Mouse (Mus musculus) CD8-positive naive resting alpha-beta T cell, adult 57 days (primary cell): ENCODE data around the gene Tmem52. TPM values are rescaled to one million over a fixed set of nuclear protein-coding genes. Genes with fewer than 3 reads are reported as not detected.

Source experiments
- total RNA-seq: library from RNA; stranded (reverse); gene quantifications from one replicate; pipeline ENCODE4 v1.2.4, GENCODE M21; 2023

Gene Tmem52
- not detected for total RNA-seq

DNA sequence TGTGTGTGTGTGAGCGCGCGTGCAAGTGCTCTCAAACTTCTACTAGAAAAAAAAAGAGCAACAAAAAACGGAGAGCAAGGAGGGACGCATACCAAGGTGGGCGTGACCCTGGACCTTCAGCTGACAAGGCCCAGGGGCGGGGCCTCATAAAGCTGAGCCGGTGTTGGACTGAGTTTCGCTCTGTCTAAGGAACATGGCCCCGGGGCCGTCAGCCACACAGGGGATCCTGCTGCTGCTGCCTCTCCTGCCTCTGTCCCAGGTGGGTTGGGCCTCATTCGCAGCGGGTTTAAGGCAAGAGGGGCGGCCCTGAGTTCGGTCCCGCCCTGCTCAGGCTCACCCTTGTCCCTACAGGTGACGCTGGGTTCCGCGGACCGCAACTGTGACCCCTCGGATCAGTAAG is at the start of gene Tmem52:
Tmem52 (plus strand) TSS at position 163 of the 400 bp plus-strand sequence.

DNA sequence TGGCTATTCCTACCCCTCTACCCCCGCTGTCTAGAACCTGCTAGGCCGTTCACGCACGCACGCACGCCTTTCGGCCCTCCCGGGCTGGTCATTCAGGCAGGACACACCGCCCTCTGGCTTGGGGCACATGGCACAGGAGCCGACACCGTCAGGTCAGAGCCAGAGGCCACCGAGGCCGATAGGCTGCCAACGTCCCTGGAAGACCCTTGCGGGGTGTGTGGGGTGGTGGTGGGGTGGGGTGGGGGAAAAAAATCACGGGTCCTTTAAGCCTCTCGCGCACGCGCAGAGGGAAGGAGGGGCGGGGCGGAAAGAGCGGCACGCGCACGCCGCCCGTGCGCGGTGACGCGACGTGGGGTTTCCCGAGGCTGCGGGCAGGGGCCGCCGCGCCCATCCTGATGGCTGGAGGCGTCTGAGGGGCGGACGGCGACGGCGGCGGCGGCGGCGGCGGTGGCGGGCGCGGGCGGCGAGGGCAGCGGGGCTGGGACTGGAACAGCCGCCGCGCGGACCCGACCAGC is 22.1 kb downstream of the Tmem52 start, which contains the start of gene Gnb1:
Gnb1 (plus strand) TSS at position 372 of the 515 bp plus-strand sequence.

Other genes starting within 250 kb of the Tmem52 start
- 109 TPM for gene Ski, start 246.5 kb upstream of the Tmem52 start, total RNA-seq
- 43.8 TPM for gene Faap20, start 219.3 kb upstream of the Tmem52 start, total RNA-seq
- 36.0 TPM for gene Prkcz, start 107.8 kb upstream of the Tmem52 start, total RNA-seq
- not detected for gene Gabrd, start 71.0 kb upstream of the Tmem52 start, total RNA-seq
- 1.3 TPM for gene Cfap74, start 59.9 kb upstream of the Tmem52 start, total RNA-seq
- 238 TPM for gene Gnb1, start 22.2 kb downstream of the Tmem52 start, total RNA-seq
- gene Nadk, start 93.3 kb downstream of the Tmem52 start, total RNA-seq = 49.7 TPM
- gene Slc35e2, start 132.3 kb downstream of the Tmem52 start, total RNA-seq = 32.1 TPM
- 173 TPM for gene Cdk11b, start 155.7 kb downstream of the Tmem52 start, total RNA-seq
- not detected for gene Gm10563, start 176.3 kb downstream of the Tmem52 start, total RNA-seq
- not detected for gene Mmp23, start 184.3 kb downstream of the Tmem52 start, total RNA-seq
- gene Mib2, start 200.1 kb downstream of the Tmem52 start, total RNA-seq = 43.4 TPM
- 6.3 TPM for gene Fndc10, start 225.2 kb downstream of the Tmem52 start, total RNA-seq
- gene Ssu72, start 235.7 kb downstream of the Tmem52 start, total RNA-seq = 66.8 TPM